Mouse (Mus musculus): ENCODE data around the gene Aifm3. TPM values are rescaled to one million over a fixed set of nuclear protein-coding genes. Genes with fewer than 3 reads are reported as not detected.

Aifm3 gene
- under 1 TPM; 0.27 to 0.28 TPM for total RNA-seq (2021)
- long read RNA-seq, experiment 1, result 0 reads
- long read RNA-seq, experiment 2, result 0 reads

DNA sequence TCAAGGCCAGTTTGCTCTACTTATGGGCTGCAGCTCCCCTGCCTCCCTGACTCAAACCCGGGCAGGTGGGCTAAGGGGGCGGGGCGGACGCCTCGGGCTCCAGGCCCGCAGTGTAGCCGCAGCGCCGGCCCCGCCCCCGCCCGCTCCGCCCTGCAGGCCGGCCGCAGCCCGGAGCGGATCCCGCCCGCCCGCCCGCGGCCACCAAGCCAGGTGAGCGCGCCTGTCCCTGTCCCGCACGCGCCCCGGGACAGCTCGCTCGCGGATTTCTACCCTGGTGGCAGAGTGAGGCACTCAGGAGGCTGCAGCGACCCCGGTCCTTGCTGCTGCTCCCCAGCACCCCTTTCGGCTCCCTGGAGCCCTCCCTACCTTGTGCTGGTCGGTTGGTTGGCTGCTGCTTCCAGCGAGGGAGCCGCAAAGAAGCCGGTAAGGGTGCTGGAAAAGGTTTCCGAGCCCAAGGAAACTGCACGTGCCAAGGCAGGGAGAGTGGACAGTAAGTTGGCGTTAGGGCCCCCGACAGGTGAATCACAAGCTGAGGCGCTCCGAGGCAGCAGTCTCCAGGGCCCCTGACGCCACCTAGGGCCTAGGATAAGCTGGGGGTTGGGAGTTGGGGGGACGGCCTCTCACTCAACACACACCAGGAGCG, at the start of gene Aifm3:
Gene Aifm3 (plus strand): TSS at position 143 of the 643 bp plus-strand sequence.
- peak; percentile 24 for DNase-seq

- peak; percentile 98 for DNase-seq
Measured at GRCm38 (mm10) chr16:17451541-17452372, 37.7 kb upstream of the Aifm3 start, which contains the start of gene Crkl. TSS of gene Crkl (plus strand) at chr16:17451987.

DNA sequence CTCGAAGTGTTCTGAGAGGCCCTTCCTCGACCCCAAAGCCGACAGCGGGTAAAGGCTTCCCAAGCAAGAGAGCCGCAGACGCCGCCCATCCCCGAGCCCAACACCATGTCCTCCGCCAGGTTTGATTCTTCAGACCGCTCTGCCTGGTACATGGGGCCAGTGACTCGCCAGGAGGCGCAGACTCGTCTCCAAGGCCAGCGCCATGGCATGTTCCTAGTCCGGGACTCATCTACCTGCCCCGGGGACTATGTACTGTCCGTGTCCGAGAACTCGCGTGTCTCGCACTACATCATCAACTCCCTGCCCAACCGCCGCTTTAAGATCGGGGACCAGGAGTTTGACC, 37.1 kb upstream of the Aifm3 start:
- no peak for DNase-seq

DNA sequence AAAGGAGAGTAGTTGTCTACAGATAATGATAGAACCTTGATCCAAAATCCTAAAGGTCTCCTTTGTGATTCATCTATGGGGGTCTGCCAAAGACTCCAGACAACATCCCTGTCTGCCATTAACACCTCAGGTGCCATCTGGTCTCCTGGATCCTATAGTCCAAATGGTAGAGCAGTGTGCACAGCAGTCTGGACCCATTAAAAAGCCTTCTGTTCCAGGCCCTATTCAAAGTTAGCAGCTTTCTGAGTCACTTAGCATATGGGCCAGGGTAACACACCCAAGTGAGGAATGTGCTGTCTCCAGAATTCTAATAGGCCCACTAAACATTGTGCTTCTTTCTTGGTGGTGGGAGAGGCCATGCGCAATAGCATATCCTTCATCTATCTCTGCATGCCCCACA, 32.5 kb upstream of the Aifm3 start:
- no peak for DNase-seq

DNA sequence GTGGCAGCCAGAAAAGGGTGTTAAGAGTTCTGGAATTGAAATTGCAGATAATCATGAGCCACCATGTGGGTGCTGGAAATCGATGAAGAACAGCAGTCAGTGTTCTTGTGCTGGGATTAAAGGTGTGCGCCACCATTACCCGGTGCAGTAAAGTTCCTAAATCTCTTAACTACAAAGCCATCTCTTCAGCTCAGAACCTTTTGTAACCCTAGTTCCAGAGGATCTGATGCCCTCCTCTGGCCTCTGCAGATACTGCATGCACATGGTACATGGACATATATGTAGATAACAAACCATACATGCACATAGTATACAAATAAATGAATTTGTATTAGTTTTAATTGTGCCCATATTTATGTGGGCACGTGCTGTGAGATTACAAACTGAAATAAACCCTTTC, 29.2 kb upstream of the Aifm3 start:
- DNase-seq, result no peak

DNA sequence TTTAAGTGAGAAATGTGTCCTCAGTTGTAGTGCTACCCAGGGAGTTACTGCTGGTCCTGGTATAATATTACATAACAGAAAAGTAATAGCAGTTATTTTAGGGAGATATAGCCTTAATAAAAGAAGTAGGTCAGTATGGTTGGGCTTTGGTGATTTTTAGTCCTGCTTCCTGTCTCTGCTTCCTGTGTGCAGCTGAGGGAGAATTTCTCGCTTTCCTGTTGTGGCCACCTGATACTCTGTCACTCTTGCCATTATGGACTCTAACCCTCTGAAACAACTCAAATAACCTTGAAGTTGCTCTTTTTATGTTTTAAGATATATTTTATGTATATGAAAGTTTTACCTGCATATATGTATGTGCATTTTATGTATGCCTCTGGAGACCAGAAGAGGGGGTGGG, 27.8 kb upstream of the Aifm3 start:
- DNase-seq, result no peak

- no peak for DNase-seq
Measured at GRCm38 (mm10) chr16:17463184-17463583, 26.2 kb upstream of the Aifm3 start.

DNA sequence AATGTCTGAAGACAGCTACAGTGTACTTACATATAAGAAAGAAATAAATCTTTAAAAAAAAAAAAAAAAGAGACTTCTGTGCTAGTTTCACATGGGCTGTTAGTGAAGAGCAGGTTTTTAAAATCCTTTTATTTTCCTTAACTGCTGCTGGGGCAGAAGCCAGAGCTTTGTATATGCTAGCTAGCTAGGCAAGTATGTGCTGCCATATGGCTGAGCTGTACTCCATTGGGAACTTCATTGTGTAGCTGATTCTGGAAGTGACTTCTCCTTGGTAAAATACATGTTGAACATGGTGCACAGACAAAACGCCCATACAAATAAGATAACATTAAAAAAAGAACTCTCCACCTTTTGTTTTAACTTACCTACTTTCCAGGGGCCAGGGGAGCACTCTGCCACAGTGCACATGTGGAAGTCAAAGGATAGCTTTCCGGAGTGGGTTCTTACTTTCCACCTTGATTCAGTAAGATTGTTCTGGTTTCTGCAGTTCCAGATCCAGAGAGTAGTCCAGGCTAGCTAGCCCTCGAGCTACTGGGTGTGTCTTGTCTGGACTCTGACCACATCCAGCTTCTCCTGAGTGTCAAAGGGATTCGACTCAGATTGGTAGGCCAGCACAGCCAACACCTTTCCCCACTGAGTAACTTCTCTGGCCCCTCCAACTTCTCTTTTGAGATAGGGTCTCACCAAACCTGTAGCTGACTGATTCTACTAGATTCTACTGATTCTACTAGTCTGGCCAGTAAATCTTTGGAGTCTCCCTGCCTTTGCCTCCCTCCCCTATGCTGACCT, 22.3 kb upstream of the Aifm3 start:
- DNase-seq, result no peak

- DNase-seq, result no peak
Measured at GRCm38 (mm10) chr16:17472498-17472897, 16.9 kb upstream of the Aifm3 start.

DNA sequence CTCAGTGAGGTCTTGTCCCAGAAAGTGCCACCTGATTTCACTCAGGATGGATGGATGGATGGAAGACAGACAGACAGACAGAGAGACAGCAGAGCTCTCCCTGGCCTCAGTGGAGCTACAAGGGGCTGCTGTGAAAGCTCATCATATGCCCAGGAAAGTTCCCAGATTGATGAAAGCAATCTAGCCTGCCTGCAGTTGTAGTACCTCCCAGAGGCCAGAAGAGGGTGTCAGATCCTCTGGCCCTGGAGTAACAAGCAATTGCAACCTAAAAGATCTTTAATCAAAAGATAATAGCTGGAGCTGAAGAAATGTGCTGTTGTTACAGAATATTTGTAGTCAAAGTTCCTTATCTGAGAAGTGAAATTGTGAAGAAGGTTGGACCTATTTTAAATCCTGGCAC, 15.3 kb upstream of the Aifm3 start:
- DNase-seq, result no peak

DNA sequence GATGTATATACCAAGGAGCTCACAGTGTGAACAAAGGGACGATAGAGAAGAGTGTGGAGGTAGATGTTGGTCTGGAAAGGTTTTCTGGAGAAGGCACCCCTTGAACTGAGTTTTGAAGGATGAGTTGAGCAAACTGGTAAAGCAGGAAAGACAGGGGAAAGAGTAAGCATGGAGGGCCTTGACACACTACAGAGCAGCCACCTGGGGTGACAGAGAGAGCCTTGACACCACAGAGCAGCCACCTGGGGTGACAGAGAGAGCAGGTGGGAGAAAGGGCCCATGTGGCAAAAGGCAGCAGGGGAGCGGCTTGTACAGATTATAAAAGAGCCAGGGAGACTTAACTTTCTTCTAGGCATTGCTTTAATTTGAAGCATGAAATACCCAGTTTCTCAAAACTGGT, 14.7 kb upstream of the Aifm3 start:
- no peak for DNase-seq

DNA sequence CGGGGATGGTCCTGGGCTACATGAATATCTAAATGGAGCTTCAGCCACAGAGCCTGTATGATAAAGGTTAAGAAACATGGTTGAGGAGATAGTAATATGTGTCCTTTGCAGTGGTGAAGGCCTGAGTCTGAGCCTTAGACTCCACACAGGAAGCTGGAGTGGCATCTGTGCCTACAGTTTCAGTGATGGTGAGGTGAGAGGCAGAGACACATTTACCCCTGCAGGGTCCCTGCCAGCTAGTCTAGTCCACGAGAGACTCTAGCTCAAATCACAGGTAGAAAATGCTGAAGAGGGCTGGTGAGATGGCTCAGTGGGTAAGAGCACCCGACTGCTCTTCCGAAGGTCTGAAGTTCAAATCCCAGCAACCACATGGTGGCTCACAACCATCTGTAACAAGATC, 14.1 kb upstream of the Aifm3 start:
- DNase-seq, result no peak

DNA sequence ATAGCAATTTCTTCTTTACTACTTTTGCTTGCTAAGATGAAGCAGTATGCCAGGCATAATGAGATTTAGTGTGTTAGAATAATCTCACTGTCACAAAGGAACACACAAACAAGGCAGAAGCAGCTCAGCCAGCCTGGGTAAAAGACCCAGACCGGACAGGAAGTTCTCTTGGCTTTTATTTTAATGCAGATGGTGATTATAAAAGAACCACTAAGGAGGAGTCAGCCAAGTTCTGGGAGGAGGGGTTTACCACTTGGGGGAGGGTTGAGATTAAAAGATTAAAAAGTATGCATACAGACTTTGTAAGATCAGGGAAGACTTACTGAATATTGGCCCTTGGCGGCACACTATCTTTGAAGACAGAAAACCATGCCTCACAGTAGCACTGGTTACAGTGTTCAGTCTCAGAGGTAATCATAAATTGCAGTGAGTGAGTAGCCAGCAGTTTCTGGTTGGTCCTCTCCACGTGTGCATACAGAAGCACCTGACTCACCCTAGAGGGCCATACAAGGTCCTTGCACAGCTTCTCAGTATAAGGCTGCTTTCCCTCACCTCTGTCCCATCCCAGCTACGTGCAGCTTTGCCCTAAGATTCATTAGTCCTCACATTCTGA, 11.0 kb upstream of the Aifm3 start:
- DNase-seq, result no peak

DNA sequence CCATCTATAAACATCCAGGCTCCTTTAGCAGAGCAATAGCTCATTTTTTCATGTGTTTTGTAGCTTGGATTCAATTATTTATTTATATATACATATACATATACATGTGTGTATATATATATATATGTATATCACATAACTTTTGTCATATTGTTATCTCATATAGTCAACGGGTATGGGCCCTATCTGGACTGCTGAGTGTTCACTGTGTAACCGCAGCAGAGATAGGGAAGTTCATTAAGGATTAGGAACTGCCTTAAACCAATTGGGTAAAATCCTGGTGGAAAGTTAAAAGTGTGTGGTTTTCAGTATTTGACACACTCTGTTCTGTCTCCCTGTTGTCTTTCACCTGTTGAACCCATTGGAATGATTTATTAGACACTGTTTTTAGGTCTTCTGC, 7.9 kb upstream of the Aifm3 start:
- DNase-seq, result no peak

DNA sequence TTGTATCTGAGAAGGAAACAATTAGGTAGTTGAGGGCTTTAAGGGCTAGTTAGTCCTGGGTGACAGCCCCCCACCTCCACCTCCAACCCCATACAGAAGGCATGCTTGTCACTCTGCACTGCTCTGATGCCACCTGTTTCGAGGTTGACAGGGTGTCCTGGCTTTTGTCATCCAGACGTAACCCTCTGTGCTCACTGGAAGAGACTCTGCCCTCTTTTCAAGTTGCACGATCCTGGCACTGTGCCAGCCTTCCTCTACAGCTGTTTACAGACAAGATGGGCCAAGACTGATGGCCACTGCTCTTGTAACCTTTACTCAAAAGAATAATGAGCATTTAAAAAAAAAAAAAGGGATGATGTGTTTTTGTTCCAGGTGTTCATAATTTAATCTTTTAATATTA, 2.9 kb upstream of the Aifm3 start:
- peak; percentile 62 for DNase-seq

GRCm38 (mm10) chr16:17488478-17489468, 638 bp upstream of the Aifm3 start:
- DNase-seq, result no peak

GRCm38 (mm10) chr16:17491154-17491553, 1.7 kb downstream of the Aifm3 start:
- no peak for DNase-seq

DNA sequence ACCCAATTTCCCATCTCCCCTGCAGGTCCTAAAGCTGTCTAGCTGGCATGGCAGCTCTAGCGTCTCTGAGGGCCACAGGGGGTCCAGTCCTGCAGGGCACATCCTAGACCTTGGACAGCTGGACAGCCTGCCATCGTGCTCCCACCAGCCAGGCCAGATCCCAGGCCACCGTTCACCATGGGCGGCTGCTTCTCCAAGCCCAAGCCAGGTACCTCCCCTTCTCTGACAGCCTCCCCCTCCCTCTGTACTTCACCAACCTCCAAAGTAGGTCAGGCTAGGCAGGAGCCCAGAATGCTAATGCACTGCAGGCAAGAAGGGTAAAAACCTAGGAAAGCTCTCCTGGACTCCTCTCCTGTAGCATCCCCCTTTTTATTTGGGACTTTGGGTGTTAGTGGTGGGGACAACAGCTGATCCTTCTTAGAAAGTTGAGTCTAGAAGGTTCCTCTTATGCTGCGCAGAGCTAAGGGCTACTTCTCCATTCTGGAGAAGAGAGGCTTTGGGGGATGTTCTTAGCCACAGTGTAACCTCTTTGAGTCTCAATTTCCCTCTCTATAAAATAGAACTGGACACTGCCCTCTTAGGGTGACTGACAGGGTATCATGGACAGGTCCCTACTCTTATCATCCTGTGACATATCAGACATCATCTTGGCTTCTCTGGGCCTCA, 2.6 kb downstream of the Aifm3 start:
- no peak for DNase-seq

- DNase-seq, result peak; percentile 63
Measured at GRCm38 (mm10) chr16:17496499-17497305, 7.3 kb downstream of the Aifm3 start.
